8 mouse cellular contexts compared by ENCODE assay signal in genomic region chr17:27165054-27165773, GRCm38 (mm10). TPM values are rescaled to one million over a fixed set of nuclear protein-coding genes. Genes with fewer than 3 reads are reported as not detected.
DNase-seq lines count a peak whose midpoint lies in the region; ATAC-seq and TF ChIP-seq lines count a peak whose summit lies in the region.

No protein-coding gene starts in this region.

- no peak overlapping the region for H3K4me3 ChIP-seq in lung, adult 2 months (replicated peaks; ENCODE audit: extremely low read depth, low read depth, low read length)

- 0 out of 2 replicates have a peak, but pooled peaks have one; percentile 39 for ATAC-seq in megakaryocyte progenitor cell, adult 5-6 weeks (replicated peaks; ENCODE audit: poor library complexity)

- TF ChIP-seq CTCF in lung, adult 2 months (IDR thresholded peaks at IDR 0.05; ENCODE audit: insufficient read depth, low read length), result peak; percentile 46

- 56% methylated on average over 8 of the region's 8 CpGs for WGBS in lung, adult 2 months

- H3K4me1 ChIP-seq in lung, adult 2 months (ENCODE audit: control insufficient read depth, insufficient read depth, low read length), result no peaks in the 10 kb centered on the region

- peak; percentile 57 to 84 for DNase-seq in adrenal gland, adult (ENCODE audit: inconsistent age in 2 of 2, low spot score in 1 of 2)
- no peak for DNase-seq in adrenal gland, adult 2 months
- DNase-seq in lung, adult 2 months, result no peak
- no peak for DNase-seq in lung, adult 18-20 months
- DNase-seq in embryo, embryonic 11 days, result peak; percentile 72
- DNase-seq in layer of hippocampus, postnatal 14 days (ENCODE audit: low spot score in 2 of 2), result peak; percentile 55 to 58
- DNase-seq in spleen, postnatal 10 days (ENCODE audit: low spot score in 2 of 2), result no peak

- TF ChIP-seq POLR2A in lung, adult 2 months (IDR thresholded peaks at IDR 0.05; ENCODE audit: borderline replicate concordance, extremely low read depth, low read depth, low read length), result no peak

RNA-seq across cellular contexts. Expression of gene Ip6k3, which starts 2.4 kb away (rescaled TPM):
- 1 to 10 TPM in 1 of 2 experiments, under 1 TPM in 1; 0.69 to 1.9 TPM for total RNA-seq in adrenal gland, adult 2 months (2021)
- polyA plus RNA-seq in adrenal gland, adult 2 months (2012; rRNA removed), result 0.83 and 1.2 TPM in 2 replicates
- polyA plus RNA-seq in lung, adult 2 months (2012; rRNA removed), result 3.3 and 3.6 TPM in 2 replicates
- total RNA-seq in layer of hippocampus, postnatal 14 days (2021), result under 1 TPM in 1 of 2 experiments, not detected in 1; 0.36 TPM
- total RNA-seq in megakaryocyte progenitor cell, adult 5-6 weeks (2015), result not detected in 2 replicates
- total RNA-seq in megakaryocyte progenitor cell, adult 5-6 weeks (2017), result not detected in 2 replicates

RNA-seq across cellular contexts. Expression of gene Uqcc2, which starts 31.5 kb away (rescaled TPM):
- total RNA-seq in adrenal gland, adult 2 months (2021), result 100 to 1,000 TPM; 218 to 406 TPM
- polyA plus RNA-seq in adrenal gland, adult 2 months (2012; rRNA removed), result 132 and 172 TPM in 2 replicates
- polyA plus RNA-seq in lung, adult 2 months (2012; rRNA removed), result 80.0 and 91.5 TPM in 2 replicates
- total RNA-seq in layer of hippocampus, postnatal 14 days (2021), result 100 to 1,000 TPM; 165 to 168 TPM
- 134 and 138 TPM in 2 replicates for total RNA-seq in megakaryocyte progenitor cell, adult 5-6 weeks (2015)
- total RNA-seq in megakaryocyte progenitor cell, adult 5-6 weeks (2017), result 154 and 170 TPM in 2 replicates

RNA-seq across cellular contexts. Expression of gene Lemd2, which starts 39.1 kb away (rescaled TPM):
- total RNA-seq in adrenal gland, adult 2 months (2021), result 10 to 100 TPM; 53.3 to 56.3 TPM
- polyA plus RNA-seq in adrenal gland, adult 2 months (2012; rRNA removed), result 152 and 185 TPM in 2 replicates
- 89.9 and 99.7 TPM in 2 replicates for polyA plus RNA-seq in lung, adult 2 months (2012; rRNA removed)
- 10 to 100 TPM; 43.3 to 45.6 TPM for total RNA-seq in layer of hippocampus, postnatal 14 days (2021)
- total RNA-seq in megakaryocyte progenitor cell, adult 5-6 weeks (2015), result 12.1 and 13.0 TPM in 2 replicates
- total RNA-seq in megakaryocyte progenitor cell, adult 5-6 weeks (2017), result 21.4 and 21.8 TPM in 2 replicates

Comparison
In these comparisons a context has a peak if more than half of its experiments do, and no peak if none do; other contexts are left out.
1. DNase-seq: peak in adrenal gland, adult (2 of 2), embryo, embryonic 11 days (single experiment) and layer of hippocampus, postnatal 14 days (2 of 2); none in adrenal gland, adult 2 months (single experiment), lung, adult 2 months (single experiment), lung, adult 18-20 months (0 of 2) and spleen, postnatal 10 days (0 of 2).